Mouse (Mus musculus) left cerebral cortex, adult 9 months (tissue): ENCODE data around the gene Gm10428.

Experiments
- DNase-seq, 2 experiments: peaks; one replicate each; pipeline ENCODE4 v3.0.0; 2022; ENCODE audit warnings: low spot score in 2 of 2

Gene Gm10428

GRCm38 (mm10) chr11:62788935-62789616, 36.2 kb downstream of the Gm10428 start, which contains the start of gene Zfp286:
Gene Zfp286 (minus strand): TSS chr11:62789462.
- DNase-seq: peak; percentile 84 to 95

- no peak for DNase-seq
Observed at GRCm38 (mm10) chr11:62789617-62789936, 36.7 kb downstream of the Gm10428 start.
